Mouse (Mus musculus): ENCODE data around the gene Tfcp2. TPM values are rescaled to one million over a fixed set of nuclear protein-coding genes. Genes with fewer than 3 reads are reported as not detected.

The Tfcp2 gene
- total and polyA plus RNA-seq, 2 experiments from 2014 or later, result 11.0 to 11.2 TPM

- Histone ChIP-seq H3K27me3 (ENCODE audit: control insufficient read depth, insufficient read depth, low read length) (no peaks in the 10 kb centered on the region), H3K4me3 (ENCODE audit: low read depth, low read length) (peak within 1 kb of the TSS; percentile 84), H3K9ac (replicated peaks; ENCODE audit: low read depth, low read length) (peak within 1 kb of the TSS; percentile 71), H3K4me2 (ENCODE audit: low read depth, low read length) (peak within 1 kb of the TSS; percentile 91), H3K9me3 (replicated peaks; ENCODE audit: control insufficient read depth, low read length) (no peaks in the 10 kb centered on the region), H3K4me1 (ENCODE audit: control insufficient read depth, insufficient read depth) (peaks cover 14% of the 10 kb centered on the region), H3K36me3 (replicated peaks; ENCODE audit: control insufficient read depth, insufficient read depth, low read length) (peaks cover 27% of the 10 kb centered on the region), H3K27ac (ENCODE audit: low read depth) (peak within 1 kb of the TSS; percentile 81)
- DNase-seq (ENCODE audit: low spot score), result peak; percentile 89
- peak; percentile 97 for ATAC-seq (ENCODE audit: insufficient read depth, low read depth)
- TF ChIP-seq CTCF (IDR thresholded peaks at IDR 0.05; ENCODE audit: low read depth) (peak; percentile 55), EP300 (IDR thresholded peaks at IDR 0.05; ENCODE audit: low read depth) (peak; percentile 64; the same call in 1 of the 2 replicates)
- 1% methylated on average over 79 of the region's 84 CpGs for WGBS
Measured at GRCm38 (mm10) chr15:100468295-100469188, 83.3 kb downstream of the Tfcp2 start, which contains the start of gene Letmd1. Gene Letmd1 (plus strand): TSS chr15:100469023.

- no peaks in the 10 kb centered on the region for H3K9me3 ChIP-seq (replicated peaks; ENCODE audit: control insufficient read depth, low read length)
- H3K9ac ChIP-seq (replicated peaks; ENCODE audit: low read depth, low read length), result no peak overlapping the region
- H3K4me3 ChIP-seq (ENCODE audit: low read depth, low read length), result no peak overlapping the region
- H3K27ac ChIP-seq (ENCODE audit: low read depth), result no peak overlapping the region
- H3K4me2 ChIP-seq (ENCODE audit: low read depth, low read length), result peak overlapping the region; percentile 91
- DNase-seq (ENCODE audit: low spot score) (no peak), ATAC-seq (ENCODE audit: insufficient read depth, low read depth) (no peak)
- TF ChIP-seq CTCF (IDR thresholded peaks at IDR 0.05; ENCODE audit: low read depth) (no peak), EP300 (IDR thresholded peaks at IDR 0.05; ENCODE audit: low read depth) (no peak)
- 36% methylated on average over 8 of the region's 8 CpGs for WGBS
- H3K4me1 ChIP-seq (ENCODE audit: control insufficient read depth, insufficient read depth), result peaks cover 14% of the 10 kb centered on the region
- H3K27me3 ChIP-seq (ENCODE audit: control insufficient read depth, insufficient read depth, low read length), result no peaks in the 10 kb centered on the region
- peaks cover 23% of the 10 kb centered on the region for H3K36me3 ChIP-seq (replicated peaks; ENCODE audit: control insufficient read depth, insufficient read depth, low read length)
Measured at GRCm38 (mm10) chr15:100467738-100468137, 84.1 kb downstream of the Tfcp2 start.

GRCm38 (mm10) chr15:100465432-100465831, 86.4 kb downstream of the Tfcp2 start:
- DNase-seq (ENCODE audit: low spot score) (no peak), ATAC-seq (ENCODE audit: insufficient read depth, low read depth) (no peak)
- Histone ChIP-seq H3K27ac (ENCODE audit: low read depth) (no peak overlapping the region), H3K4me3 (ENCODE audit: low read depth, low read length) (no peak overlapping the region), H3K9ac (replicated peaks; ENCODE audit: low read depth, low read length) (no peak overlapping the region), H3K27me3 (ENCODE audit: control insufficient read depth, insufficient read depth, low read length) (no peaks in the 10 kb centered on the region), H3K9me3 (replicated peaks; ENCODE audit: control insufficient read depth, low read length) (no peaks in the 10 kb centered on the region), H3K4me2 (ENCODE audit: low read depth, low read length) (no peak overlapping the region), H3K36me3 (replicated peaks; ENCODE audit: control insufficient read depth, insufficient read depth, low read length) (0 out of 2 replicates have a peak, but pooled peaks cover under 1% of the 10 kb centered on the region), H3K4me1 (ENCODE audit: control insufficient read depth, insufficient read depth) (peaks cover 14% of the 10 kb centered on the region)
- WGBS, result 65% methylated on average over 2 of the region's 2 CpGs
- no peak for TF ChIP-seq EP300 (IDR thresholded peaks at IDR 0.05; ENCODE audit: low read depth)
- no peak for TF ChIP-seq CTCF (IDR thresholded peaks at IDR 0.05; ENCODE audit: low read depth)

GRCm38 (mm10) chr15:100463712-100464111, 88.1 kb downstream of the Tfcp2 start:
- no peaks in the 10 kb centered on the region for H3K27me3 ChIP-seq (ENCODE audit: control insufficient read depth, insufficient read depth, low read length)
- no peak overlapping the region for H3K9ac ChIP-seq (replicated peaks; ENCODE audit: low read depth, low read length)
- no peaks in the 10 kb centered on the region for H3K36me3 ChIP-seq (replicated peaks; ENCODE audit: control insufficient read depth, insufficient read depth, low read length)
- no peak overlapping the region for H3K4me2 ChIP-seq (ENCODE audit: low read depth, low read length)
- no peak overlapping the region for H3K4me3 ChIP-seq (ENCODE audit: low read depth, low read length)
- ATAC-seq (ENCODE audit: insufficient read depth, low read depth) (no peak), DNase-seq (ENCODE audit: low spot score) (no peak)
- peak; percentile 62 for TF ChIP-seq CTCF (IDR thresholded peaks at IDR 0.05; ENCODE audit: low read depth)
- no peak for TF ChIP-seq EP300 (IDR thresholded peaks at IDR 0.05; ENCODE audit: low read depth)
- H3K4me1 ChIP-seq (ENCODE audit: control insufficient read depth, insufficient read depth), result peaks cover 4% of the 10 kb centered on the region; the same call in 1 of the 2 replicates
- no peak overlapping the region for H3K27ac ChIP-seq (ENCODE audit: low read depth)
- 22% methylated on average over 6 of the region's 6 CpGs for WGBS
- no peaks in the 10 kb centered on the region for H3K9me3 ChIP-seq (replicated peaks; ENCODE audit: control insufficient read depth, low read length)

GRCm38 (mm10) chr15:100462086-100462485, 89.7 kb downstream of the Tfcp2 start:
- ATAC-seq (ENCODE audit: insufficient read depth, low read depth) (no peak), DNase-seq (ENCODE audit: low spot score) (no peak)
- H3K4me2 ChIP-seq (ENCODE audit: low read depth, low read length), result no peak overlapping the region
- no peak overlapping the region for H3K9ac ChIP-seq (replicated peaks; ENCODE audit: low read depth, low read length)
- WGBS, result 60% methylated on average over 4 of the region's 5 CpGs
- no peak overlapping the region for H3K4me3 ChIP-seq (ENCODE audit: low read depth, low read length)
- no peaks in the 10 kb centered on the region for H3K36me3 ChIP-seq (replicated peaks; ENCODE audit: control insufficient read depth, insufficient read depth, low read length)
- no peaks in the 10 kb centered on the region for H3K4me1 ChIP-seq (ENCODE audit: control insufficient read depth, insufficient read depth)
- no peaks in the 10 kb centered on the region for H3K27me3 ChIP-seq (ENCODE audit: control insufficient read depth, insufficient read depth, low read length)
- H3K27ac ChIP-seq (ENCODE audit: low read depth), result no peak overlapping the region
- TF ChIP-seq EP300 (IDR thresholded peaks at IDR 0.05; ENCODE audit: low read depth) (no peak), CTCF (IDR thresholded peaks at IDR 0.05; ENCODE audit: low read depth) (no peak)
- no peaks in the 10 kb centered on the region for H3K9me3 ChIP-seq (replicated peaks; ENCODE audit: control insufficient read depth, low read length)

Measured in heart, postnatal 0 days (tissue).